Mouse (Mus musculus) heart, adult 2 months (tissue): ENCODE data around the gene Slc6a3.

Experiments
- CTCF ChIP-seq: fragments of 200-600 bp; IDR thresholded peaks from 2 replicates; pipeline ENCODE4 v1.8.1; 2022; ENCODE audit warnings: antibody characterized with exemption, mild to moderate bottlenecking, moderate library complexity
- POLR2A ChIP-seq: fragments of 200-500 bp; IDR thresholded peaks from 2 replicates; pipeline ENCODE4 v1.6.1; 2011; ENCODE audit warnings: mild to moderate bottlenecking, low read depth, low read length, control low read depth; ENCODE audit not compliant: insufficient read depth

DNA sequence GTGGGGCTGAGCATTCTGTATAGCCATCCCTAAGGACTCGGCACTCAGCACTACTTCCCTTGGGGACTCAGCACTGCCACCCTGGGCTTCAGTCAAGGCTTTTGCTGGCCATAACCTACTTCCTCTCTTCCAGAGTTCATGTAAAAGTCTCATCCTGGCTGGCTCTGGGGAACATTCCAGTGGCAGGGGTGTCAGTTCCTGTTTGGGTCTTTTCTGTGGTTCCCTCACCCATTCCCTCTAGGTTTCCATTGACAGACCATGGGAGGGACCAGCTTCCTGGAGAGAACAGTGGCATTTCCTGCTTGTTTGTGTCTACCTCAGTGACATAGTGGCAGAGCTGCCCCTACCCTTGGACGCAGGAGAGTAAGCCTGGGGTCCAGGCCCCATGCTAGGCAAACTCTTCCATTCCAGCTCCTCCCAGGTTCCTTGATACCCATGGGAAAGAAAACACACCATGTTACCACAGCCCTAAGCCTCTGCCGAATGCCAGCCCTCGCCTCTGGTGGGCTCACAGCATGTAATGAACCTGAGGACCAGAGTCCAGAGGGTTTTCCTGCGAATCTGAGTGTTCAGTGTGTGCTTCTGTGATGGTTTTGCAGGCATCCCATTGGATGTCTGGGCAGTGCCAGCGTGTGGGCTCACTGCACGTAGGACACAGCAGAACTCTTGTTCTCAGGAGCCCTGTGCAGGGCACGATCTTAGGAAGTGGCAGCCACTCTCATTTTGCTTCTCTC is 27.6 kb upstream of the Slc6a3 start:
- TF ChIP-seq POLR2A (no peak), CTCF (no peak)
